Mouse (Mus musculus): ENCODE data around the gene 2510002D24Rik. TPM values are rescaled to one million over a fixed set of nuclear protein-coding genes. Genes with fewer than 3 reads are reported as not detected.
A peak's percentile ranks its signal among the peaks of the same experiment; 100 is the strongest.
"Not testable (repeated sequence)": the region's sequence is repeated elsewhere in the genome, so short reads cannot be mapped to it uniquely, and the experiment has no call there.

Gene 2510002D24Rik
- total and polyA plus RNA-seq, 2 experiments from 2014 or later = 32.8 to 55.4 TPM

GRCm38 (mm10) chr16:18836073-18836467 lies 308 bp upstream of the 2510002D24Rik start:
- peak overlapping the region; percentile 91; the same call in 1 of the 2 replicates for H3K9ac ChIP-seq (replicated peaks; ENCODE audit: low read length, poor library complexity, severe bottlenecking)
- no peaks in the 10 kb centered on the region for H3K27me3 ChIP-seq (ENCODE audit: insufficient read depth, low read length)
- H3K4me2 ChIP-seq (ENCODE audit: low read depth, low read length, poor library complexity, severe bottlenecking) = peak overlapping the region; percentile 74
- no peak for DNase-seq (ENCODE audit: low spot score)
- 0 out of 2 replicates have a peak, but pooled peaks have one; percentile 44 for ATAC-seq (ENCODE audit: low FRiP score)
- TF ChIP-seq CTCF (IDR thresholded peaks at IDR 0.05) = no peak
- H3K4me3 ChIP-seq (ENCODE audit: low read depth, low read length) = peak overlapping the region; percentile 90
- H3K9me3 ChIP-seq (ENCODE audit: low read length) = no peaks in the 10 kb centered on the region
- no peak overlapping the region for H3K27ac ChIP-seq (ENCODE audit: low read depth, low read length)
- no peaks in the 10 kb centered on the region for H3K4me1 ChIP-seq (ENCODE audit: insufficient read depth, low read length)
- H3K36me3 ChIP-seq (ENCODE audit: insufficient read depth, low read length) = peaks cover 21% of the 10 kb centered on the region
- 28% methylated on average over 3 of the region's 3 CpGs for WGBS

GRCm38 (mm10) chr16:18838346-18838745 lies 2.0 kb downstream of the 2510002D24Rik start:
- Histone ChIP-seq H3K4me3 (ENCODE audit: low read depth, low read length) (no peak overlapping the region), H3K9ac (replicated peaks; ENCODE audit: low read length, poor library complexity, severe bottlenecking) (no peak overlapping the region), H3K27ac (ENCODE audit: low read depth, low read length) (no peak overlapping the region), H3K9me3 (ENCODE audit: low read length) (no peaks in the 10 kb centered on the region), H3K4me1 (ENCODE audit: insufficient read depth, low read length) (no peaks in the 10 kb centered on the region), H3K27me3 (ENCODE audit: insufficient read depth, low read length) (no peaks in the 10 kb centered on the region), H3K4me2 (ENCODE audit: low read depth, low read length, poor library complexity, severe bottlenecking) (no peak overlapping the region), H3K36me3 (ENCODE audit: insufficient read depth, low read length) (peaks cover 14% of the 10 kb centered on the region)
- ATAC-seq (ENCODE audit: low FRiP score) = no peak
- TF ChIP-seq CTCF (IDR thresholded peaks at IDR 0.05) = no peak
- 92% methylated on average over 4 of the region's 4 CpGs for WGBS
- DNase-seq (ENCODE audit: low spot score) = no peak

GRCm38 (mm10) chr16:18846301-18846820 lies 10.0 kb downstream of the 2510002D24Rik start:
- Histone ChIP-seq H3K4me1 (ENCODE audit: insufficient read depth, low read length) (no peaks in the 10 kb centered on the region), H3K27ac (ENCODE audit: low read depth, low read length) (no peak overlapping the region), H3K4me3 (ENCODE audit: low read depth, low read length) (no peak overlapping the region), H3K36me3 (ENCODE audit: insufficient read depth, low read length) (no peaks in the 10 kb centered on the region), H3K9ac (replicated peaks; ENCODE audit: low read length, poor library complexity, severe bottlenecking) (no peak overlapping the region), H3K9me3 (ENCODE audit: low read length) (no peaks in the 10 kb centered on the region), H3K27me3 (ENCODE audit: insufficient read depth, low read length) (no peaks in the 10 kb centered on the region), H3K4me2 (ENCODE audit: low read depth, low read length, poor library complexity, severe bottlenecking) (no peak overlapping the region)
- 93% methylated on average over 15 of the region's 15 CpGs for WGBS
- ATAC-seq (ENCODE audit: low FRiP score) = no peak
- no peak for DNase-seq (ENCODE audit: low spot score)
- no peak for TF ChIP-seq CTCF (IDR thresholded peaks at IDR 0.05)

GRCm38 (mm10) chr16:18849521-18850190 lies 13.3 kb downstream of the 2510002D24Rik start:
- ATAC-seq (ENCODE audit: low FRiP score) = not testable (repeated sequence)
- WGBS = 91% methylated on average over 15 of the region's 17 CpGs

GRCm38 (mm10) chr16:18858551-18858950 lies 22.2 kb downstream of the 2510002D24Rik start:
- DNase-seq (ENCODE audit: low spot score) (peak; percentile 88), ATAC-seq (ENCODE audit: low FRiP score) (peak; percentile 87)
- H3K4me2 ChIP-seq (ENCODE audit: low read depth, low read length, poor library complexity, severe bottlenecking) = no peak overlapping the region
- H3K9ac ChIP-seq (replicated peaks; ENCODE audit: low read length, poor library complexity, severe bottlenecking) = no peak overlapping the region
- H3K36me3 ChIP-seq (ENCODE audit: insufficient read depth, low read length) = no peaks in the 10 kb centered on the region
- no peak overlapping the region for H3K4me3 ChIP-seq (ENCODE audit: low read depth, low read length)
- H3K27ac ChIP-seq (ENCODE audit: low read depth, low read length) = no peak overlapping the region
- no peaks in the 10 kb centered on the region for H3K4me1 ChIP-seq (ENCODE audit: insufficient read depth, low read length)
- peak; percentile 79 for TF ChIP-seq CTCF (IDR thresholded peaks at IDR 0.05)
- H3K27me3 ChIP-seq (ENCODE audit: insufficient read depth, low read length) = no peaks in the 10 kb centered on the region
- no peaks in the 10 kb centered on the region for H3K9me3 ChIP-seq (ENCODE audit: low read length)

More at GRCm38 (mm10) chr16:18849521-18850190, 13.3 kb downstream of the 2510002D24Rik start:
- not testable (repeated sequence) for DNase-seq (ENCODE audit: low spot score); H3K4me1 ChIP-seq (ENCODE audit: insufficient read depth, low read length); H3K4me2 ChIP-seq (ENCODE audit: low read depth, low read length, poor library complexity, severe bottlenecking); H3K27ac ChIP-seq (ENCODE audit: low read depth, low read length); H3K4me3 ChIP-seq (ENCODE audit: low read depth, low read length); H3K27me3 ChIP-seq (ENCODE audit: insufficient read depth, low read length); H3K9ac ChIP-seq (replicated peaks; ENCODE audit: low read length, poor library complexity, severe bottlenecking); H3K9me3 ChIP-seq (ENCODE audit: low read length); H3K36me3 ChIP-seq (ENCODE audit: insufficient read depth, low read length)

- DNase-seq (ENCODE audit: low spot score) (peak; percentile 26), ATAC-seq (ENCODE audit: low FRiP score) (no peak)
- H3K27ac ChIP-seq (ENCODE audit: low read depth, low read length) = no peak overlapping the region
- H3K27me3 ChIP-seq (ENCODE audit: insufficient read depth, low read length) = no peaks in the 10 kb centered on the region
- no peaks in the 10 kb centered on the region for H3K9me3 ChIP-seq (ENCODE audit: low read length)
- no peaks in the 10 kb centered on the region for H3K4me1 ChIP-seq (ENCODE audit: insufficient read depth, low read length)
- WGBS = 48% methylated on average over 1 of the region's 1 CpGs
- no peak for TF ChIP-seq CTCF (IDR thresholded peaks at IDR 0.05)
- no peak overlapping the region for H3K9ac ChIP-seq (replicated peaks; ENCODE audit: low read length, poor library complexity, severe bottlenecking)
- H3K36me3 ChIP-seq (ENCODE audit: insufficient read depth, low read length) = no peaks in the 10 kb centered on the region
- H3K4me3 ChIP-seq (ENCODE audit: low read depth, low read length) = no peak overlapping the region
- no peak overlapping the region for H3K4me2 ChIP-seq (ENCODE audit: low read depth, low read length, poor library complexity, severe bottlenecking)
These were observed 23.8 kb downstream of the 2510002D24Rik start for GRCm38 (mm10) chr16:18860186-18860585.

- not testable (repeated sequence) for H3K27me3 ChIP-seq (ENCODE audit: insufficient read depth, low read length); H3K4me3 ChIP-seq (ENCODE audit: low read depth, low read length); H3K4me2 ChIP-seq (ENCODE audit: low read depth, low read length, poor library complexity, severe bottlenecking); H3K4me1 ChIP-seq (ENCODE audit: insufficient read depth, low read length); DNase-seq (ENCODE audit: low spot score); H3K9ac ChIP-seq (replicated peaks; ENCODE audit: low read length, poor library complexity, severe bottlenecking); H3K9me3 ChIP-seq (ENCODE audit: low read length); H3K27ac ChIP-seq (ENCODE audit: low read depth, low read length); ATAC-seq (ENCODE audit: low FRiP score)
- peaks cover 18% of the 10 kb centered on the region for H3K36me3 ChIP-seq (ENCODE audit: insufficient read depth, low read length)
- WGBS = 81% methylated on average over 1 of the region's 1 CpGs
These were observed 34.1 kb downstream of the 2510002D24Rik start for GRCm38 (mm10) chr16:18870495-18870894.

All from midbrain, postnatal 0 days (tissue).